Mouse (Mus musculus) brain, embryonic 18.5 days (tissue): ENCODE measurements around the gene Itgb7.
"Not testable (repeated sequence)": the region's sequence is repeated elsewhere in the genome, so short reads cannot be mapped to it uniquely, and the experiment has no call there.

Source experiments
- DNase-seq: peaks from one replicate; pipeline ENCODE4 v3.0.0-alpha.2; 2012; ENCODE audit warnings: low read depth, low spot score

The Itgb7 gene

GRCm38 (mm10) chr15:102225619-102226018 lies 6.1 kb downstream of the Itgb7 start:
- DNase-seq: not testable (repeated sequence)

- no peak for DNase-seq
These were observed 6.6 kb downstream of the Itgb7 start for GRCm38 (mm10) chr15:102224992-102225617.

GRCm38 (mm10) chr15:102224186-102224991 lies 7.4 kb downstream of the Itgb7 start:
- no peak for DNase-seq

DNA sequence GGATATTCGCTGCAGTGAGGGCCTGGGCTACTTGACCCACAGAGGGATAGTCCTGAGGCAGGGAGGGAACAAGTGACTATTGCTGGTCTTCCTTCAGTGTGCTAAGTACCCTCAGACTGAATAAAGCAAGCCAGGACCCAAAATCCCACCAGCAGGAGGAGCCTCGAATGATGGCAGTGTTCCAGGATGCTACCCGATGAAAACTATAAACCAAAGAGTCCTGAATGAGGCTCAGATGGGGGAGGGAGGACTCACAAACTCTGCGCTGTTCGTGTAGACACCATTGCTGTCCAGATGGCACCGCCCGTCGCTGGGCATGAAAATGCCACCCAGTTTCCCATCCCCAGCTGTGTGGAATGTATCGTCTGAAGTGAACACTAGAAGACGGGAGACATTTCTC lies 9.4 kb downstream of the Itgb7 start:
- no peak for DNase-seq

GRCm38 (mm10) chr15:102217325-102217724 lies 14.4 kb downstream of the Itgb7 start:
- DNase-seq: no peak

GRCm38 (mm10) chr15:102216459-102217228 lies 15.1 kb downstream of the Itgb7 start:
- DNase-seq: no peak

- DNase-seq: no peak
These were observed 16.1 kb downstream of the Itgb7 start for GRCm38 (mm10) chr15:102215624-102216023.

DNA sequence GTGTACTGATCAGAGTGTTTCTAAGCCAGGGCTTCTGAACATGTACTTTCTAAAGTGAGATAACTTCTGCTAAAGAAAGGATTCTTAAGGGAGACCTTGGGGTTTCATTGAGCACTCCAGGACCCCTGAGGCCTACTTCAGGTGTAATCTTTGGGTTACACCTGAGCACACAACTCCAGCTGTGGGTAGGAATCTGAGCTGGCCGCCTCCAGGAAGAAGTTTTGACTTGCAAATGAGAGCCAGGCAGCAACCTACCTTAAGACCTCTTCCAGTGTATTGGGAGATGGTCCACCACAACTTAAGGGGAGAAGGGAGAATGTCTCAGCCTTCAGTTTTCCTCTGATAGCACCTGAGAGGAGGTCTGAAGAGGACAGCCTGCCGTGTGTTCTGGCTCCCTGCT lies 17.6 kb downstream of the Itgb7 start:
- no peak for DNase-seq

GRCm38 (mm10) chr15:102211895-102212294 lies 19.8 kb downstream of the Itgb7 start:
- no peak for DNase-seq

DNA sequence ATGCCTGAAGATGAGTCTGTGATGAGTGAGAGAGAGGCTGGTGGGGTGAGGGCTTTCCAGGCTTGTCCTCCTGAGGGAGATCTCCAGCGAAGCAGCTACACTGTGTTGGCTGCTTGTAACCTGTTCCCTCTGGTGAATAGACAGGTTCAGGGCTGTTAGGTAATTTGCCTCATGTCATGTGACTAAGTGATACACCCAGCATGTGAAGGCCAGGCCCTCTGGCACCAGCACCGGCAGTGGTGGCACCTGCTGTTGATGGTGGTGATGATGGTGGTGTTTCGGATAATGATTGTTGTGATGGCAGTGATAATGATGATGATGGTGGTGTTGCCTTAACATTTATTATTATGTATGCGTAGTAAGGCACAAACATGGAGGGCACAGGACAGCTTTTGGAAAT lies 20.9 kb downstream of the Itgb7 start:
- no peak for DNase-seq

GRCm38 (mm10) chr15:102209114-102209513 lies 22.6 kb downstream of the Itgb7 start:
- no peak for DNase-seq

- DNase-seq: no peak
These were observed 23.6 kb downstream of the Itgb7 start for GRCm38 (mm10) chr15:102208092-102208561.

DNA sequence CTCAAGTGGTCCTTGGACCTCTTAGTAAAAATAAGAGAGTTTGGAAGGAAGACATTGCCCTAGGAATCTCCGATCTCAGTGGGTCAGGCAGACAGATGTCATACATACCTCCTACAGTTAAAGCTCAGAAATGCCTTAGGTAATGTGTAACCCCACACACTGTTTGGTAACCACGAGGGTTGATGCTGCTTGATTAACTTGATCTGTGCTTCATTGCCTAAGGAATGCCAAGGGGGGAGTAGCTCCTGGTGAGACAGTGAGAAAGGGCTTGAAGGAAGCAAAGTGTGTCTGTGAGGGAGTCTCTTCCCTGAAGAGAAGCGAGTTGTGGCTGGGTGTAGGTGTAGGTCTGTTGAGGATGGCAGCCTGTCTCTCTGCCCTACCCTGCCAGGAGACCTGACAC lies 24.4 kb downstream of the Itgb7 start:
- no peak for DNase-seq

DNA sequence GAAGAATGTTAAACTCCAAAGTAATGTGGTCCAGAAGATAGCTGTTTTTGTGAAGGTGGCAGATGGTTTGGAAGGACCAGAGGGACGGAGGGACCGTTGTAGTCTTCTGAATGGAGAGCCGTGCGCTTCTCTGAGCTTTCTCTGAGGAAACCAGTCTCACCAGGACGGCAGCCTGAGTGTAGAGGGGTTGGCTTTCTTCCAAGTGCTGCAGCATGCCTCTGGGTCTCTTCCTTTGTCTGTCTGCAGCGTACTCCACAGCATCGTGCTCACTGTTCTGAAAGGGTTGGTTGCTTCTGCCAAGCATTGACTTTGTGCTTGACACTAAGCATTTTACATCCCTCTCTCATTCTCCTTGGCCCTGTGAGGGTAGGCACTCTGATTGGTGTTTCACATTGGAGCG lies 26.0 kb downstream of the Itgb7 start:
- peak; percentile 42 for DNase-seq

- no peak for DNase-seq
These were observed 26.9 kb downstream of the Itgb7 start, which contains the start of gene Csad for GRCm38 (mm10) chr15:102204674-102205505. Csad (minus strand) TSS chr15:102204724.

DNA sequence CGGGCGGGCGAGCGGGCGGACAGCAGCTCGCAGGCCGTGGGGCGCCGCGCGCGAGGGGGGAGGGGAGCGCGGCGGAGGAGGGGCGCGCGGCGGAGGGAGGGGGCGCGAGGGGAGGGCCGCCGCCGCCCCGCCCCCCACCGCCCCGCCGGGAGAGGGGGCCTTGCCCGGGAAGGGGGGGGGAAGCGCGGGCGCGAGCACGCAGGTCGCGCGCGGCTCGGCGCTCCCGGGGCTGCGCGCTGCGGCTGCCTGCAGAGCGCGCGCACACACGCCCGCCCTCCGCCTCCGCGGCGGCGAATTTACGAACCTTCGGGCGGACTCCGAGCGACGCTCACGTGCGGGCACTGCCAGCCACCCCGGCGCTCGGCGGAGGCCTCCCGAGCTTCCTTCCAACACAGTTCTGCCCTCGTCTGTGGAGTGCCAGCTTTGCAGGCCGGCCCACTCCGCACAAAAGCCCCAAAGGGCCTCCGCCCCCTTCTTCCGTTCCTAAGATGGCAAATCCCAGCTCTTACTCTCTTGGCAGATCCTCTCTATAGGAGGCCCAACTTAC lies 27.8 kb downstream of the Itgb7 start:
- peak; percentile 37 for DNase-seq

DNA sequence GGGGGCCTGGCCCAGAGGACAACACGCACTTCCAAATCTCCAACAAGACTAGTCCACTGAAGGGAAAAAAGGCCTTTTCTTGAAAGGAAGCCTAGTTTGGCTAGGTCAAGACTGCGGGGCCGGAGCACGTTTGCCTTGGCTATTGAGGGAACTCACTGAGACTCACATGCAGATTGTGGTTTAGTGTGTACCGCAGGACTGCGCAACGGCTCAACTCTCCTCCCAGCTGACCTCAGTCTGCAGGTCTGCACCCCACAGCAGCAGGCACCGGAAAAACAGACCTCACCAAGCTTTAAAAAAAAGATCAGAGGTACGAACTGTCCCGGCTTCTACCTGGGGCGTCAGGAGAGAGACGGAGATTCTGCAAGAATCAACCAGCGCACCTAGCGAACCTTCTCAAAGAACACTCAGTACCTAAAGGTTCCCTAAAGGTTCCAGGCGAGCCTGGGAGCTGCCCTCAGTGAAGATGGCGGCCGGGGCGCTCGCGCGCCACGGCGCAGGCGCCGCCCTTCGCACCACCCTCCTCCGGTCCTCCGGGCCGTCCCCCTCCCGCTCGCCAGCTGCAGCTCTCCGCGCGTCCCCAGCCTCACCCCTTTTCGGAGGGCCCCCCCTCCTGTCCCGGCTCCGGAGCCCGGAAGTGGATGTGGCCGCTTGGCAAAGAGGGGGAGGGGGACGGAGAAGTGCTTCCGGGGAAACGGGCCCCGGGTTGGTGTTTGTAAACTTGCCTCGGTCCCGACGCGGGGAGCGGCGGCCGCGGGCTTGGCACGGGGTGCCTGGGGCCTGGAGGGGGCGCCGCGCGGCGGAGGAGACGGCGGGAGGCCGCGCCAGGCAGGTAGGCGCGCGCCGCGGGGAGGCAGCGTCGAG lies 28.5 kb downstream of the Itgb7 start, which contains the start of gene Zfp740:
TSS of gene Zfp740 (plus strand) at position 279 of the 864 bp plus-strand sequence.
- peak; percentile 95 for DNase-seq

DNA sequence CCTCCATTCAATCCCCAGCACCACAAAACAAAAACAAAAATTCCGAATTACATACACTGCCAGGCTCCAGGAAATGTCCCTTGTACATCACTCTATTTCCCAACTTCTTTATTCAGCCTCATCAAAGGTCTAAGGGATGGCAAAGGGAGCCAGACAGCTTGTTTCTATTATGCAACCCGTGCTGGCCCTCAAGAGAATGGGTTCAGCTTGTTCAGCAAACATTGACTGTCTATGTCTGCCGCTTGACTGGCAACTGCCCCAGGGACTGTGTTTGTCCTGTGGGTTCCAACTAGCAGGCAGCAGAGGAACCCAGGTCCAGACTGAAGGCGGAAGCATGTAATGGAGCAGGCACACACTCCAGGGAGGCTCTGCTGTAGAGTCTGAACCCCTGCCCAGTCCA lies 32.9 kb downstream of the Itgb7 start:
- no peak for DNase-seq

- DNase-seq: no peak
These were observed 36.4 kb downstream of the Itgb7 start for GRCm38 (mm10) chr15:102195373-102195772.

- DNase-seq: no peak
These were observed 37.3 kb downstream of the Itgb7 start for GRCm38 (mm10) chr15:102194439-102194838.
